Mouse (Mus musculus) heart, embryonic 15.5 days (tissue): ENCODE results near the gene Chchd6. TPM values are rescaled to one million over a fixed set of nuclear protein-coding genes. Genes with fewer than 3 reads are reported as not detected.

Experiments
- ATAC-seq: fragments of 200-750 bp; cut with Nextera tagmentation; replicated peaks from 2 replicates; pipeline ENCODE4 v1.8.0; 2017; ENCODE audit warnings: low read depth, moderate TSS enrichment; ENCODE audit not compliant: insufficient number of reproducible peaks, insufficient read depth, low FRiP score
- H3K27ac ChIP-seq: fragments of 300-500 bp; sonication (generic); 2 replicates; pipeline ENCODE4 v1.5.1; 2015; ENCODE audit warnings: mild to moderate bottlenecking, inconsistent platforms
- H3K27me3 ChIP-seq: fragments of 300-500 bp; sonication (generic); 2 replicates; pipeline ENCODE4 v1.6.1; 2015; ENCODE audit warnings: inconsistent platforms
- H3K36me3 ChIP-seq: fragments of 300-500 bp; sonication (generic); 2 replicates; pipeline ENCODE4 v1.6.1; 2015; ENCODE audit warnings: mild to moderate bottlenecking, inconsistent platforms
- H3K4me1 ChIP-seq: fragments of 300-500 bp; sonication (generic); replicated peaks from 2 replicates; pipeline ENCODE4 v1.6.1; 2015; ENCODE audit warnings: inconsistent platforms
- H3K4me2 ChIP-seq: fragments of 300-500 bp; sonication (generic); 2 replicates; pipeline ENCODE4 v1.6.1; 2015; ENCODE audit warnings: inconsistent platforms, mild to moderate bottlenecking, moderate library complexity
- H3K4me3 ChIP-seq: fragments of 300-500 bp; sonication (generic); 2 replicates; pipeline ENCODE4 v1.5.1; 2015; ENCODE audit warnings: mild to moderate bottlenecking, inconsistent platforms
- H3K9ac ChIP-seq: fragments of 300-500 bp; sonication (generic); 2 replicates; pipeline ENCODE4 v1.6.1; 2015; ENCODE audit warnings: mild to moderate bottlenecking, inconsistent platforms
- H3K9me3 ChIP-seq: fragments of 300-500 bp; sonication (generic); replicated peaks from 2 replicates; pipeline ENCODE4 v1.6.1; 2016; ENCODE audit warnings: inconsistent platforms
- WGBS: fragments of 180-500 bp; shearing (Covaris S2); methylation state at CpG from one replicate; pipeline ENCODE4 v1.1.7; 2015; ENCODE audit warnings: mixed read lengths; 5-methylcytosine and 5-hydroxymethylcytosine counted together
- polyA plus RNA-seq: library from polyadenylated mRNA; unstranded; fragments of >200 nt; fragmentation: Nextera tagmentation; extraction: Ambion mirVana; gene quantifications from 2 replicates; pipeline ENCODE4 v1.2.1, GENCODE M21; 2015

The Chchd6 gene
- polyA plus RNA-seq, 1 experiment from 2014 or later = 43.7 TPM

DNA sequence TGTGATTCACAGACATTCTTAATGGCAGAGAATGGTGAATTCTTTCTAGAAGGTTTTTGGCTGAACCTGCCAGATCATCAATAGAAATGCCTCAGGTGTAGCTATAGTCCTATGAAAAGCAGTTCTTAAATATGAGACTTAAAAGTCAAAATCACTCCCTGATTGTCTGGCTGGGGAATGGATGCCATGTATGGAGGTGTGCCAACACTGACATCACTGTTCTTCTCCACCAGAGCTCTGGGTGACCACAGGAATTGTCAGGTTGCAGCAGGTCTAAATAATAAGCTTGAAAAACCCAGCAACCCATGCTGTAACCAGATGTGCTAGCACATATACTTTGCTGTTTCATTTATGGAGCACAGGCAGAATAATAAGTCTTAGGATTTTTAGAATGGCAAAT is 87.2 kb downstream of the Chchd6 start:
- no peak overlapping the region for H3K4me2 ChIP-seq
- ATAC-seq = no peak
- no peak overlapping the region for H3K4me3 ChIP-seq
- no peak overlapping the region for H3K27ac ChIP-seq
- no peak overlapping the region for H3K9ac ChIP-seq
- no peaks in the 10 kb centered on the region for H3K4me1 ChIP-seq
- no peaks in the 10 kb centered on the region for H3K9me3 ChIP-seq
- no peaks in the 10 kb centered on the region for H3K27me3 ChIP-seq
- no peaks in the 10 kb centered on the region for H3K36me3 ChIP-seq

DNA sequence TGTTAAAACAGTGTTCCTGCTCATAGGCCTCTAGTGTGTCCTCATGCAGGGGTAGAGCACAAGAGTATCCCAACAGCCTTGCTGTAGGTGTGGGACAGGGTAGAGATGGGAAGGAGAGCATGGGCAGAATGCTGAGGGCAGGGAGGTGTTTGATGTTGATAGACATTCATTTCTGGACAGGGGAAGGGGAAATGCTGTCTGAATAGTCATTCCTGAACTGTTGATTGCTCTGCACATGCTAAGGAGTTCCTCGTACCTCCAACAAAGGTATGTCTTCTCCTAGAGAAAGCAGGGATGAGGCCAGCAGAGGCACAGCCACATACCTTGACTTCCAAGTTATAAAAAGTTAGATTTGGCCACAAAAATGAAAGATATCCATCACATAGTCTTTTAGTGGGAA is 95.5 kb downstream of the Chchd6 start:
- Histone ChIP-seq H3K4me3 (no peak overlapping the region), H3K36me3 (no peaks in the 10 kb centered on the region), H3K9me3 (no peaks in the 10 kb centered on the region), H3K27me3 (no peaks in the 10 kb centered on the region), H3K9ac (no peak overlapping the region), H3K27ac (no peak overlapping the region), H3K4me2 (no peak overlapping the region), H3K4me1 (peaks cover 8% of the 10 kb centered on the region; the same call in 1 of the 2 replicates)
- WGBS = 72% methylated on average over 1 of the region's 1 CpGs
- no peak for ATAC-seq

DNA sequence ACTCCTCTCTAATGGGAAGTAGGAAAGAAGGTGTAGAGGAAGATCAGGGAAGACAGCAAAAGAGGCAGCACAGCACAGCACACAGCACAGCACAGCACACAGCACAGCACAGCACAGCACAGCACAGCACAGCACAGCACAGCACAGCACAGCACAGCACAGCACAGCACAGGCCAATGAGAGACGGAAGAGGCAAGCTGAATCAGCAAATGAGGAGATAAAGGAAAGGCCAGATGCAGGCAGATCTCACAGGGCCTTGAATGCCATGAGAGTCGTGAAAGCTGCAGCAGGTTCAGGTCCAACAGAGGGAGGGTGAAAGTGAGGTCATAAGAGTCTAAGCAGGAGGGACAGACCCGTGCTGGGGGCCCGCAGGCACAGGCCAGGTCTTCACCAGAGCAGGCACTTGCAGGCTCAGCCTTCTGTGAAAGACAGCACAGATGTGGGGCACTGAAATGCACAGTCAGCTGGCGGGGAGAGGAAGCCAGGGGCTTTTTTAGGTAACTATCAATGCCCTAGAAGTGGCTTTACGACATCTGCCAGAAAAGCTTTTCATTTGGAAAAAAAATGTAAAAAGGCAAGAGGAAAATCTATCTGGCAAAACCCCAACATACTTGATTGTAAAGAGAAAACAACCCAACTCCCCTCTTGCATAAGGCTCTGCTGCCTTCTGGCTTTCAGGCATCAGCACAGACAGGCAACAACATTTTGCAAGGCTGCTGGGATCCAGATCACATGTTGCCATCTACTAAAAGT is 96.5 kb downstream of the Chchd6 start:
- ATAC-seq = no peak
- 32% methylated on average over 6 of the region's 6 CpGs for WGBS
- Histone ChIP-seq H3K4me1 (peaks cover 8% of the 10 kb centered on the region; the same call in 1 of the 2 replicates), H3K27me3 (no peaks in the 10 kb centered on the region), H3K4me3 (no peak overlapping the region), H3K36me3 (no peaks in the 10 kb centered on the region), H3K4me2 (no peak overlapping the region), H3K9me3 (no peaks in the 10 kb centered on the region), H3K9ac (no peak overlapping the region), H3K27ac (no peak overlapping the region)

DNA sequence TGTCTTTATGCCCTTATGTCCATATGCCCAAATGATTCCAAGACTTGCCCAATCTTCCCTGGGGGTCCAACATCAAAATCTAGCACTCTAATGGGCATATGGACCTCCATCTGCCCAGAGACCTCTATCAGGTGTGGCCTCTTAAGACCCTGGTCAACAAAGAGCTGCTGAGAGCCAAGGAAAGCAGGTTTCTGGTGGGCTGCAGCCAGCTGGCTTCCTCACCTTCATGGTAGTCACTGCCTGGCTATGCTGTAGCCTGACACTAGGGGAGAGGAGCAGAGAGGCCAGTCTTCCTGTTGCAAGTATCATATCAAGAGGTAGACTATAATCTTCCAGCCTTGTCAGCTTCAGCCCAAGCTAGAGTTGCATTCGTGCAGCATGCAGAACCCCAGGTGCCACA is 98.5 kb downstream of the Chchd6 start:
- H3K27me3 ChIP-seq = no peaks in the 10 kb centered on the region
- no peak for ATAC-seq
- 77% methylated on average over 1 of the region's 1 CpGs for WGBS
- H3K27ac ChIP-seq = no peak overlapping the region
- peaks cover 8% of the 10 kb centered on the region; the same call in 1 of the 2 replicates for H3K4me1 ChIP-seq
- no peak overlapping the region for H3K4me2 ChIP-seq
- no peak overlapping the region for H3K4me3 ChIP-seq
- no peaks in the 10 kb centered on the region for H3K9me3 ChIP-seq
- no peaks in the 10 kb centered on the region for H3K36me3 ChIP-seq
- H3K9ac ChIP-seq = no peak overlapping the region

DNA sequence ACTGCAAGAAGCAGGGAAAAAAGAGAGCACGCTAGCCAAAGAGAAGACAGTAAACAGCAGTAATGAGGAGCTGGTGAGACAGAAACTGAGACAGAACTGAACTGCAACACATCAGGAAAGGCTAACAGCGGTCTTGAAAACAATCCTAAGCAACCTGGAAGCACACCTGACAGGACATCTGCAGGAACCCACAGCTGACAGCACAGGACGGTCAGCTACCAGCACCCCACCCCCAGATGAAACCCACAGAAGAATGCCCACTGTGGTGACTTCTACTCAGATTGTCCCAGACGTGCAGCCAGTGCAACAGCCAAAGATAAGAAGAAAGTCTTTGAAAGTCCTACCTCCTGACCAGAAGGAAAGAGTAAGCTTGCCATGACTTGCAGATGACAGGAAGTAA is 103.1 kb downstream of the Chchd6 start:
- Histone ChIP-seq H3K4me2 (no peak overlapping the region), H3K36me3 (no peaks in the 10 kb centered on the region), H3K9ac (no peak overlapping the region), H3K4me3 (no peak overlapping the region), H3K4me1 (0 out of 2 replicates have a peak, but pooled peaks cover 4% of the 10 kb centered on the region), H3K9me3 (no peaks in the 10 kb centered on the region), H3K27ac (no peak overlapping the region), H3K27me3 (no peaks in the 10 kb centered on the region)
- WGBS = 65% methylated on average over 4 of the region's 4 CpGs
- ATAC-seq = no peak

DNA sequence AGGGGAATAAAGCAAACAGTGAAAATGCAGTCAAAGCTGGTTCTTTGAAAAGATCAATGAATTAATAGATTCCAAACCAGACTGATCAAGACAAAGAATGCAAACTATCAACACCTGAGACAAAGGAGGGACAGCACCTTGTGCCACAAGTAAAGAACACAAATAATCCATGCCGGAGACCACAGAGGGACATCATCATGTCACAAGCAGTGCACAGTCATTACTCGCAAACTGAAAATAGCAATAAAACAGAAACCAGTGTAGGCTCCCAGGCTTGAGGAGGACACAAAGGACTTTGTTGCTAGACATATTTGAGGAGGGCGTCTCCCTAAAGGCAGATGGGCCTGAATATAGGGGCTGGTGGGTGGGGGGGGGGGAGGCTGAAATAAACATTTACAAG is 105.1 kb downstream of the Chchd6 start:
- Histone ChIP-seq H3K36me3 (no peaks in the 10 kb centered on the region), H3K4me2 (no peak overlapping the region), H3K9ac (no peak overlapping the region), H3K9me3 (no peaks in the 10 kb centered on the region), H3K4me1 (no peaks in the 10 kb centered on the region; the same call in 1 of the 2 replicates), H3K4me3 (no peak overlapping the region), H3K27me3 (no peaks in the 10 kb centered on the region), H3K27ac (no peak overlapping the region)
- no peak for ATAC-seq
- 91% methylated on average over 3 of the region's 3 CpGs for WGBS

DNA sequence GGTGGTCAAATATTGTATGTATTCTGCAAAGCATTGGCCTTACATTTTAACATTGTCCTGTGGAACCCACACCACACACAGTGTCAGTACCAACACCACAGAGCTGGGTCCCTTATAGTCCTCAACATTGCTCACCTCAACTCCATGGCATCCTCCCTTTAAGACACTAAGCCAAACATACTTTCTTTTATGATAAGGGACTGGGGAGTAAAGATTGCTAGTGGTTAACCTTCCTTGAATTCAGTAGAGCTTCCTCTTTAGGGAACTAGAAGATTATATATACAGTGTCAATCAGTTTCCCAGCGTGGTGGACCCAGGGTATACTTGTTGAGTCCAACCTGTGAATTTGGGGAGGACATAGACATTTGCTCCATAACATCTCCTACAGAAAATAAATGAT is 105.9 kb downstream of the Chchd6 start:
- Histone ChIP-seq H3K36me3 (no peaks in the 10 kb centered on the region), H3K27ac (no peak overlapping the region), H3K27me3 (no peaks in the 10 kb centered on the region), H3K4me3 (no peak overlapping the region), H3K9ac (no peak overlapping the region), H3K4me1 (no peaks in the 10 kb centered on the region; the same call in 1 of the 2 replicates), H3K4me2 (no peak overlapping the region), H3K9me3 (no peaks in the 10 kb centered on the region)
- ATAC-seq = no peak
- 80% methylated on average over 1 of the region's 1 CpGs for WGBS

DNA sequence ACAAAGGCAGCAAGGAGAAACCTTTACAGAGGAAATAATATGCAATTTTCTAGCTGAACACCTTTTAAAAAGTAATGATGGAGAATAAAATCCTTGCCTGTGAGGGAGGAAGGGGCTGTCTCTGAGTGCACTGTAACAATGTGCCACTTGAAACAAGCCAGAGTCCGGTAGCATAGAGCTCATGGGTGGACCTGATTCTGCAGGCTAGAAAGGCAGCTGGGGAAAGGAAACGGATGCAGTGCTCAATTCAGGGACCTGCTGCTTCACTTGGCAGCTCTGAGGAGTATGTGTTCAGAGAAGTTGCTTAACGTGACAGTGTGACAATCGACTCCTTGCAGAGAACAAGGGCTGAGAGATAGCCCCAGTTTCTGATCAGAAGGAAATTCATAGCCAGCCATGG is 109.4 kb downstream of the Chchd6 start:
- Histone ChIP-seq H3K27ac (no peak overlapping the region), H3K27me3 (no peaks in the 10 kb centered on the region), H3K4me2 (no peak overlapping the region), H3K4me3 (no peak overlapping the region), H3K9me3 (no peaks in the 10 kb centered on the region), H3K4me1 (no peaks in the 10 kb centered on the region; the same call in 1 of the 2 replicates), H3K9ac (no peak overlapping the region), H3K36me3 (no peaks in the 10 kb centered on the region)
- WGBS = 34% methylated on average over 4 of the region's 4 CpGs
- no peak for ATAC-seq

DNA sequence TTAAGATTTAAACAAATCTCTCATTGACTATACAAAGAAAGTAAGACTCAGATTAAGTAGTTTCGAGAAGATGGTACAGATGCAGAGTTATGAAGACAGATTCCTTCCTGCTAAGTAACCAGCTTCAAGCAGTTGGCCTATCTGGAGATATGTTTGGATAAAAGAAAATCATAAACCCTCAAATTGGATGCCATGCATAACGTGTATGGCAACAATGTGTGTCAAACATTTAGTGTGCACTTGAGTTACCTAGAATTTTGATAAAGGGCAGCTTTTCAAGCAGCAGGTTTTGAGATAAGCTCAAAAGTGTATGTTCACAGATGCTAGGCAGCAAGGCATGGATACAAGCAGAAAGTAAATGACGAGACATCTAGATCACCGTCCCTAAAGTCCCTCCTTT is 114.3 kb downstream of the Chchd6 start:
- Histone ChIP-seq H3K4me1 (no peaks in the 10 kb centered on the region; the same call in 1 of the 2 replicates), H3K4me2 (no peak overlapping the region), H3K36me3 (no peaks in the 10 kb centered on the region), H3K9ac (no peak overlapping the region), H3K27ac (no peak overlapping the region), H3K4me3 (no peak overlapping the region), H3K27me3 (no peaks in the 10 kb centered on the region), H3K9me3 (no peaks in the 10 kb centered on the region)
- 48% methylated on average over 4 of the region's 4 CpGs for WGBS
- no peak for ATAC-seq

DNA sequence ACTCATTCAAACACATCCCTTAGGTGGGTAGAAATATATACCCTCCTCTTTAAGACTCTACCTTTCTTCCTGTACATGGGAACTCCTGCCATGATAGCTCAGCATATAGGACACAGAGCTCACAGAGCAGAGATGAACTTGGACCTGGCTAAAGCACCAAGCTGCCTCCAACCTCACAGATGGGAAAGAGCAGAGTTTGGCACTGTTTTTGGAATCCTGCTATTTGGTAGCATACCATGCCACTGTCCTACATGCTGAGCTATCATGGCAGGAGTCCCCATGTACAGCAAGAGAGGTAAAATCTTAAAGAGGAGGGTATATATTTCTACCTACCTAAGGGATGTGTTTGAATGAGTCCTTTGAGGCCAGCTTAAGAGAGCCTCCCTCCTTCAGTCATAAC is 127.5 kb downstream of the Chchd6 start:
- H3K4me2 ChIP-seq = no peak overlapping the region
- H3K9ac ChIP-seq = no peak overlapping the region
- no peaks in the 10 kb centered on the region for H3K27me3 ChIP-seq
- peaks cover 17% of the 10 kb centered on the region for H3K4me1 ChIP-seq
- no peaks in the 10 kb centered on the region for H3K36me3 ChIP-seq
- H3K4me3 ChIP-seq = no peak overlapping the region
- no peak for ATAC-seq
- H3K27ac ChIP-seq = no peak overlapping the region
- H3K9me3 ChIP-seq = no peaks in the 10 kb centered on the region

DNA sequence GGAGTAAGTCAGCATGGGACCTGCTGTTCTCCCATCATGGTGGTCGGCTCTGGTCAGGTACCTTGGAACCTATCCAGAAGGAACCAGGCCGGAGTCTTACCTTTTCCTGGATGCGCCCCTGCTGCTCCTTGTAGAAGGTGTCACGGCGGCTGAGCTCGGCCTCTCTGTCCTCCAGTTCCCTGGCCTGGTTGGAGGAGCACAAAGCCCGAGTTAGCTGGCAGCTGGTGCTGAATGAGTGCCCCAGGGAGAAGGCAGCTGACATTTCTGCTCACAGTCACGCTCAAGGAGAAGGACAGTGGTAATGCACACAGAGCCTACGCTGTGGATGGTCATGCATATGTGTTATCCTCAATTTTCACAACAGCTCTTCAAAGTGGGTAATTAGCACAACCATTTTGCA is 128.2 kb downstream of the Chchd6 start:
- WGBS = 85% methylated on average over 9 of the region's 9 CpGs
- no peaks in the 10 kb centered on the region for H3K27me3 ChIP-seq
- ATAC-seq = no peak
- no peak overlapping the region for H3K27ac ChIP-seq
- H3K9ac ChIP-seq = no peak overlapping the region
- H3K4me3 ChIP-seq = no peak overlapping the region
- H3K36me3 ChIP-seq = no peaks in the 10 kb centered on the region
- H3K4me2 ChIP-seq = no peak overlapping the region
- H3K9me3 ChIP-seq = no peaks in the 10 kb centered on the region
- H3K4me1 ChIP-seq = peaks cover 20% of the 10 kb centered on the region

DNA sequence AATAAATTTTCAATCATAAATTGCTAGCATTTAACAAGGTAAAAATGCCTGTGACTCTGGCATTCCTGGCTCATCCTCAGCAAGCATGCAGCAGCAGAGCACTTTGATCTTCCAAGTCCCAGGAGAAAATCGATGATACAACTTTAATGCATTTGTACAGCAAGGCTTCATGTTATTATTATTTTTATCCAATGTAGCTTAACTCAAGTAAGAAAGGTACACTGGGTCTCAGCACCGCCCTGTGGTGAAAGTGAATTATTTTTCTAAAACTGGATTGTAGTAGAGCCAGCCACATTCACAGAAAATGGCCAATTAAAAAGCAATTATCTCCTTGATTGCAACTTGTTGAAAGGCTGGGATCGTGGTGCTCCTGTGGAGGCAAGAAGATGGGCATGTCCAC is 128.6 kb downstream of the Chchd6 start:
- ATAC-seq = no peak
- no peaks in the 10 kb centered on the region for H3K27me3 ChIP-seq
- no peaks in the 10 kb centered on the region for H3K9me3 ChIP-seq
- H3K9ac ChIP-seq = no peak overlapping the region
- H3K27ac ChIP-seq = no peak overlapping the region
- peaks cover 23% of the 10 kb centered on the region for H3K4me1 ChIP-seq
- WGBS = 75% methylated on average over 3 of the region's 3 CpGs
- H3K4me2 ChIP-seq = no peak overlapping the region
- no peaks in the 10 kb centered on the region for H3K36me3 ChIP-seq
- H3K4me3 ChIP-seq = no peak overlapping the region
